Mouse (Mus musculus) brown adipose tissue, adult 24 weeks (tissue): ENCODE data around the gene Pgbd5. TPM values are rescaled to one million over a fixed set of nuclear protein-coding genes. Genes with fewer than 3 reads are reported as not detected.

ENCODE experiments used
- H3K27ac ChIP-seq: fragments of 200-500 bp; replicated peaks from 2 replicates; pipeline ENCODE4 v1.5.1; 2012; ENCODE audit warnings: low read depth, mild to moderate bottlenecking, low read length
- H3K4me1 ChIP-seq: fragments of 200-500 bp; 2 replicates; pipeline ENCODE4 v1.6.1; 2012; ENCODE audit warnings: low read length, mixed read lengths; ENCODE audit not compliant: control insufficient read depth, insufficient read depth, insufficient read length
- H3K4me3 ChIP-seq: fragments of 200-500 bp; 2 replicates; pipeline ENCODE4 v1.5.1; 2012; ENCODE audit warnings: low read depth, mild to moderate bottlenecking, low read length, moderate library complexity; ENCODE audit not compliant: insufficient read depth
- polyA plus RNA-seq: library from polyadenylated mRNA; stranded (reverse); fragments of >200 nt; gene quantifications from 2 replicates; pipeline ENCODE4 v1.2.4, GENCODE M21; 2012; ENCODE audit not compliant: missing spikeins, insufficient read depth, insufficient read length

Gene Pgbd5
- not detected in 2 replicates for polyA plus RNA-seq

- no peaks in the 10 kb centered on the region for H3K4me1 ChIP-seq
- no peak within 1 kb of the TSS for H3K27ac ChIP-seq
- H3K4me3 ChIP-seq: no peak within 1 kb of the TSS
These were observed at the start of gene Pgbd5 for GRCm38 (mm10) chr8:124439558-124439957. Gene Pgbd5 (minus strand): TSS chr8:124439658.

- Histone ChIP-seq H3K4me3 (no peak overlapping the region), H3K4me1 (no peaks in the 10 kb centered on the region), H3K27ac (no peak overlapping the region)
These were observed 44.1 kb upstream of the Pgbd5 start for GRCm38 (mm10) chr8:124483356-124484115.

GRCm38 (mm10) chr8:124482790-124483189, 43.3 kb upstream of the Pgbd5 start:
- Histone ChIP-seq H3K4me1 (no peaks in the 10 kb centered on the region), H3K27ac (no peak overlapping the region), H3K4me3 (no peak overlapping the region)

- Histone ChIP-seq H3K4me3 (no peak overlapping the region), H3K4me1 (no peaks in the 10 kb centered on the region), H3K27ac (no peak overlapping the region)
These were observed 40.9 kb upstream of the Pgbd5 start for GRCm38 (mm10) chr8:124480321-124480720.

- Histone ChIP-seq H3K4me3 (no peak overlapping the region), H3K4me1 (no peaks in the 10 kb centered on the region), H3K27ac (no peak overlapping the region)
These were observed 39.8 kb upstream of the Pgbd5 start for GRCm38 (mm10) chr8:124479251-124479650.

GRCm38 (mm10) chr8:124476701-124477100, 37.2 kb upstream of the Pgbd5 start:
- Histone ChIP-seq H3K27ac (no peak overlapping the region), H3K4me1 (no peaks in the 10 kb centered on the region), H3K4me3 (no peak overlapping the region)

- no peak overlapping the region for H3K4me3 ChIP-seq
- no peaks in the 10 kb centered on the region for H3K4me1 ChIP-seq
- H3K27ac ChIP-seq: no peak overlapping the region
These were observed 36.2 kb upstream of the Pgbd5 start for GRCm38 (mm10) chr8:124475690-124476089.

- Histone ChIP-seq H3K4me3 (no peak overlapping the region), H3K4me1 (no peaks in the 10 kb centered on the region), H3K27ac (no peak overlapping the region)
These were observed 25.2 kb upstream of the Pgbd5 start for GRCm38 (mm10) chr8:124464641-124465040.

- Histone ChIP-seq H3K27ac (no peak overlapping the region), H3K4me1 (no peaks in the 10 kb centered on the region), H3K4me3 (no peak overlapping the region)
These were observed 23.7 kb upstream of the Pgbd5 start for GRCm38 (mm10) chr8:124463111-124463510.

- Histone ChIP-seq H3K27ac (no peak overlapping the region), H3K4me3 (no peak overlapping the region), H3K4me1 (no peaks in the 10 kb centered on the region)
These were observed 22.7 kb upstream of the Pgbd5 start for GRCm38 (mm10) chr8:124462192-124462591.

GRCm38 (mm10) chr8:124461103-124461502, 21.6 kb upstream of the Pgbd5 start:
- Histone ChIP-seq H3K4me1 (no peaks in the 10 kb centered on the region), H3K4me3 (no peak overlapping the region), H3K27ac (no peak overlapping the region)

GRCm38 (mm10) chr8:124460660-124461059, 21.2 kb upstream of the Pgbd5 start:
- H3K4me1 ChIP-seq: no peaks in the 10 kb centered on the region

GRCm38 (mm10) chr8:124459627-124460026, 20.2 kb upstream of the Pgbd5 start:
- Histone ChIP-seq H3K4me3 (no peak overlapping the region), H3K27ac (no peak overlapping the region), H3K4me1 (no peaks in the 10 kb centered on the region)

More at GRCm38 (mm10) chr8:124460660-124461059, 21.2 kb upstream of the Pgbd5 start:
- Histone ChIP-seq H3K4me3 (no peak overlapping the region), H3K27ac (no peak overlapping the region)

GRCm38 (mm10) chr8:124455359-124455758, 15.9 kb upstream of the Pgbd5 start:
- H3K4me3 ChIP-seq: no peak overlapping the region
- H3K27ac ChIP-seq: no peak overlapping the region
- H3K4me1 ChIP-seq: no peaks in the 10 kb centered on the region

GRCm38 (mm10) chr8:124450192-124450895, 10.9 kb upstream of the Pgbd5 start:
- Histone ChIP-seq H3K4me3 (no peak overlapping the region), H3K4me1 (no peaks in the 10 kb centered on the region)

More at GRCm38 (mm10) chr8:124450192-124450895, 10.9 kb upstream of the Pgbd5 start:
- no peak overlapping the region for H3K27ac ChIP-seq
